ENCODE assay signal across 16 mouse cellular contexts in genomic region chr14:87754744-87755143, GRCm38 (mm10).
DNase-seq lines count a peak whose midpoint lies in the region; ATAC-seq and TF ChIP-seq lines count a peak whose summit lies in the region.
"Had no signal": no experiment of that assay in that cellular context is flagged by ENCODE, and none has a peak within 500 bp of the region (broad histone marks: within the 10 kb centered on the region; RNA-seq: fewer than 3 reads in every experiment).

No protein-coding gene starts in this region.

- H3K36me3 ChIP-seq in embryonic facial prominence, embryonic 14.5 days (ENCODE audit: control insufficient read depth, insufficient read depth, low read length), result no peaks in the 10 kb centered on the region
- no peaks in the 10 kb centered on the region for H3K36me3 ChIP-seq in embryonic facial prominence, embryonic 10.5 days (replicated peaks)
- no peaks in the 10 kb centered on the region for H3K36me3 ChIP-seq in hindbrain, embryonic 15.5 days
- no peaks in the 10 kb centered on the region for H3K36me3 ChIP-seq in hindbrain, embryonic 11.5 days (ENCODE audit: control insufficient read depth, insufficient read depth, low read length)
- H3K36me3 ChIP-seq in MEL (ENCODE audit: control insufficient read depth in 1 of 2, insufficient read depth in 2 of 2, low read length in 2 of 2), result peaks cover 0 to 5% of the 10 kb centered on the region in 2 experiments; a peak in 2 of 4 replicates

- H3K4me2 ChIP-seq in embryonic facial prominence, embryonic 14.5 days (ENCODE audit: low read depth, low read length), result no peak overlapping the region
- H3K4me2 ChIP-seq in hindbrain, embryonic 15.5 days, result no peak overlapping the region
- no peak overlapping the region for H3K4me2 ChIP-seq in hindbrain, embryonic 11.5 days (replicated peaks; ENCODE audit: low read depth, low read length)
- H3K4me2 ChIP-seq: lung, embryonic 14.5 days had no signal

- no peaks in the 10 kb centered on the region for H3K9me3 ChIP-seq in embryonic facial prominence, embryonic 14.5 days (ENCODE audit: control insufficient read depth, low read length)
- H3K9me3 ChIP-seq in embryonic facial prominence, embryonic 10.5 days, result no peaks in the 10 kb centered on the region
- H3K9me3 ChIP-seq in hindbrain, embryonic 15.5 days, result no peaks in the 10 kb centered on the region
- no peaks in the 10 kb centered on the region for H3K9me3 ChIP-seq in hindbrain, embryonic 11.5 days (ENCODE audit: control insufficient read depth, low read length)
- no peaks in the 10 kb centered on the region for H3K9me3 ChIP-seq in MEL (replicated peaks; ENCODE audit: insufficient read depth, low read length)

- TF ChIP-seq POLR2A in MEL (IDR thresholded peaks at IDR 0.05; ENCODE audit: control insufficient read depth in 1 of 2, insufficient read depth in 1 of 2, low read depth in 1 of 2, low read length in 2 of 2, poor library complexity in 1 of 2), result no peak

- DNase-seq in embryonic facial prominence, embryonic 14.5 days (ENCODE audit: low spot score), result peak; percentile 6
- no peak for DNase-seq in embryonic facial prominence, embryonic 10.5 days (ENCODE audit: low spot score)
- DNase-seq in hindbrain, embryonic 11.5 days (ENCODE audit: low spot score), result no peak
- peak; percentile 65 for DNase-seq in MEL (ENCODE audit: low read depth, low spot score)
- peak; percentile 12 for DNase-seq in mesoderm, embryonic 11.5 days (ENCODE audit: low read depth, low spot score)
- DNase-seq in urinary bladder, postnatal 14 days (ENCODE audit: low spot score), result no peak
- DNase-seq in gastrocnemius, postnatal 4 days (ENCODE audit: low spot score in 2 of 2), result no peak
- DNase-seq: cerebellum, adult 18-20 months; embryo, embryonic 11 days; liver; lung, embryonic 14.5 days; right cerebral cortex, postnatal 14 days; thymus, postnatal 25 days had no signal

- no peak overlapping the region for H3K27ac ChIP-seq in embryonic facial prominence, embryonic 14.5 days (replicated peaks; ENCODE audit: low read depth, low read length)
- H3K27ac ChIP-seq in embryonic facial prominence, embryonic 10.5 days (replicated peaks), result no peak overlapping the region
- no peak overlapping the region for H3K27ac ChIP-seq in hindbrain, embryonic 15.5 days (replicated peaks)
- H3K27ac ChIP-seq in hindbrain, embryonic 11.5 days (ENCODE audit: low read depth, low read length), result no peak overlapping the region
- H3K27ac ChIP-seq in MEL (ENCODE audit: control insufficient read depth, low read depth, low read length), result no peak overlapping the region
- H3K27ac ChIP-seq: stomach, postnatal 0 days had no signal

- no peak overlapping the region for H3K9ac ChIP-seq in embryonic facial prominence, embryonic 14.5 days (ENCODE audit: low read depth, low read length)
- no peak overlapping the region for H3K9ac ChIP-seq in hindbrain, embryonic 15.5 days
- no peak overlapping the region for H3K9ac ChIP-seq in hindbrain, embryonic 11.5 days (ENCODE audit: low read depth, low read length)
- no peak overlapping the region for H3K9ac ChIP-seq in MEL (ENCODE audit: control insufficient read depth, low read depth, low read length, poor library complexity, severe bottlenecking)
- H3K9ac ChIP-seq: lung, embryonic 14.5 days had no signal

- TF ChIP-seq CTCF in MEL (IDR thresholded peaks at IDR 0.05 in 2 of 3, conservative IDR thresholded peaks at IDR 0.05 in 1 of 3; ENCODE audit: control insufficient read depth in 1 of 3, insufficient read depth in 1 of 3, low read depth in 2 of 3, low read length in 3 of 3, poor library complexity in 1 of 3, severe bottlenecking in 1 of 3), result no peak

- no peaks in the 10 kb centered on the region for H3K4me1 ChIP-seq in embryonic facial prominence, embryonic 14.5 days (ENCODE audit: control insufficient read depth, insufficient read depth, low read length)
- H3K4me1 ChIP-seq in embryonic facial prominence, embryonic 10.5 days, result no peaks in the 10 kb centered on the region
- no peaks in the 10 kb centered on the region for H3K4me1 ChIP-seq in hindbrain, embryonic 15.5 days (replicated peaks)
- H3K4me1 ChIP-seq in hindbrain, embryonic 11.5 days (replicated peaks; ENCODE audit: control insufficient read depth, insufficient read depth, low read length), result no peaks in the 10 kb centered on the region
- peaks cover 2 to 4% of the 10 kb centered on the region in 2 experiments; a peak in 2 of 4 replicates for H3K4me1 ChIP-seq in MEL (ENCODE audit: control insufficient read depth in 1 of 2, insufficient read depth in 2 of 2, low read length in 2 of 2)

- no peak overlapping the region for H3K4me3 ChIP-seq in embryonic facial prominence, embryonic 14.5 days (ENCODE audit: low read depth, low read length)
- H3K4me3 ChIP-seq in embryonic facial prominence, embryonic 10.5 days, result no peak overlapping the region
- no peak overlapping the region for H3K4me3 ChIP-seq in hindbrain, embryonic 15.5 days
- H3K4me3 ChIP-seq in hindbrain, embryonic 11.5 days (ENCODE audit: low read depth, low read length), result no peak overlapping the region
- H3K4me3 ChIP-seq in MEL (ENCODE audit: control insufficient read depth in 1 of 2, insufficient read depth in 1 of 2, low read depth in 2 of 2, low read length in 2 of 2), result no peak overlapping the region

- TF ChIP-seq EP300 in MEL (IDR thresholded peaks at IDR 0.05; ENCODE audit: low read depth in 1 of 2, low read length in 2 of 2), result peak; percentile 75 to 88

- no peaks in the 10 kb centered on the region for H3K27me3 ChIP-seq in embryonic facial prominence, embryonic 14.5 days (replicated peaks; ENCODE audit: control insufficient read depth, insufficient read depth, low read length)
- H3K27me3 ChIP-seq in embryonic facial prominence, embryonic 10.5 days (replicated peaks; ENCODE audit: low read depth, poor library complexity, severe bottlenecking), result no peaks in the 10 kb centered on the region
- H3K27me3 ChIP-seq in hindbrain, embryonic 15.5 days, result no peaks in the 10 kb centered on the region
- H3K27me3 ChIP-seq in hindbrain, embryonic 11.5 days (ENCODE audit: control insufficient read depth, insufficient read depth, low read length), result no peaks in the 10 kb centered on the region
- no peaks in the 10 kb centered on the region for H3K27me3 ChIP-seq in MEL (ENCODE audit: control insufficient read depth in 1 of 2, insufficient read depth in 2 of 2, low read length in 2 of 2)

- WGBS in embryonic facial prominence, embryonic 14.5 days, result 53% methylated on average over 4 of the region's 4 CpGs
- WGBS in embryonic facial prominence, embryonic 10.5 days, result 64% methylated on average over 4 of the region's 4 CpGs
- WGBS in hindbrain, embryonic 15.5 days, result 57% methylated on average over 4 of the region's 4 CpGs
- 66% methylated on average over 4 of the region's 4 CpGs for WGBS in hindbrain, embryonic 11.5 days

- no peak for ATAC-seq in embryonic facial prominence, embryonic 14.5 days (ENCODE audit: low read depth)
- ATAC-seq in hindbrain, embryonic 15.5 days (ENCODE audit: low FRiP score, low read depth), result 0 out of 2 replicates have a peak, but pooled peaks have one; percentile 38
- no peak for ATAC-seq in hindbrain, embryonic 11.5 days (ENCODE audit: low FRiP score)
- ATAC-seq: intestine, embryonic 16.5 days had no signal

- TF ChIP-seq RAD21 in MEL (IDR thresholded peaks at IDR 0.05; ENCODE audit: low read depth, low read length), result no peak

- H3K79me2 ChIP-seq in MEL (ENCODE audit: control insufficient read depth, insufficient read depth, low read length, poor library complexity), result no peaks in the 10 kb centered on the region

TF ChIP-seq in MEL, 35 proteins besides CTCF, POLR2A, EP300 and RAD21:
- TF ChIP-seq TCF12 (IDR thresholded peaks at IDR 0.05; ENCODE audit: low read depth, low read length), result peak; percentile 93
- TF ChIP-seq TBP (IDR thresholded peaks at IDR 0.05; ENCODE audit: low read depth, low read length), result no peak
- TF ChIP-seq GATA1 (IDR thresholded peaks at IDR 0.05; ENCODE audit: low read depth, low read length), result peak; percentile 75
- peak; percentile 87 for TF ChIP-seq RCOR1 (IDR thresholded peaks at IDR 0.05; ENCODE audit: low read depth, low read length)
- TF ChIP-seq MYB (IDR thresholded peaks at IDR 0.05; ENCODE audit: low read depth, low read length), result no peak
- TF ChIP-seq TAL1 (IDR thresholded peaks at IDR 0.05; ENCODE audit: low read length), result peak; percentile 63
- peak; percentile 48; the same call in 1 of the 2 replicates for TF ChIP-seq ETS1 (IDR thresholded peaks at IDR 0.05; ENCODE audit: low read depth, low read length)
TF ChIP-seq in MEL: peak in this region for 5.

Comparison
In these comparisons a context has a peak if more than half of its experiments do, and no peak if none do; other contexts are left out.
1. DNase-seq: peak in embryonic facial prominence, embryonic 14.5 days (single experiment), MEL (single experiment) and mesoderm, embryonic 11.5 days (single experiment); none in embryonic facial prominence, embryonic 10.5 days (single experiment), hindbrain, embryonic 11.5 days (single experiment), urinary bladder, postnatal 14 days (single experiment) and gastrocnemius, postnatal 4 days (0 of 2).